Mouse (Mus musculus) heart, adult 9 months (tissue): Measurements from ENCODE around the gene Hoxa11.

Experiments used
- DNase-seq, 2 experiments: peaks; one replicate each; pipeline ENCODE4 v3.0.0; 2022; ENCODE audit warnings: low spot score in 2 of 2

Hoxa11 gene

GRCm38 (mm10) chr6:52245757-52246142 lies at the start of gene Hoxa11:
Gene Hoxa11 (minus strand): TSS chr6:52245810.
- no peak for DNase-seq

- DNase-seq: no peak
Measured at GRCm38 (mm10) chr6:52294616-52295015, 49.0 kb upstream of the Hoxa11 start.

GRCm38 (mm10) chr6:52292328-52292727 lies 46.7 kb upstream of the Hoxa11 start:
- no peak for DNase-seq

GRCm38 (mm10) chr6:52291021-52291860 lies 45.6 kb upstream of the Hoxa11 start:
- no peak for DNase-seq

- DNase-seq: no peak
Measured at GRCm38 (mm10) chr6:52290186-52290585, 44.6 kb upstream of the Hoxa11 start.

DNA sequence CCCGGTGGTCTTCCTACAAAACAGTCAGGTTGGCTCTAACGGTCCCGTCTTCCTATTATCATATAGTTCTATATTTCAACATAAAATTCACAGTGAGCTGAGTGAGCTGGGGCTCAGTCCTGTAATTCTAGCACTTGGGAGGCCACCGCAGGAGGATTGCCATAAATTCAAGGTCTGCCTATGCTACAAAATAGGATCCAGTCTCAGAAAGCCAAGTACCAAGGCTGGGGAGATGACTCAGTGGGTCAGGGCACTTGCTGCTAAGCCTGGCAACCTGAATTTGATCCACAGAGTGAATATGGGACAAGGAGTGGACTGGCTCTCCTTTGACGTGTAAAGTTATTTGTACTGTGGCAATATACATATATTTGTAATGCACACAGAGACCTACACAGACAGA lies 38.3 kb upstream of the Hoxa11 start:
- no peak for DNase-seq

- DNase-seq: no peak
Measured at GRCm38 (mm10) chr6:52281084-52281483, 35.5 kb upstream of the Hoxa11 start.

DNA sequence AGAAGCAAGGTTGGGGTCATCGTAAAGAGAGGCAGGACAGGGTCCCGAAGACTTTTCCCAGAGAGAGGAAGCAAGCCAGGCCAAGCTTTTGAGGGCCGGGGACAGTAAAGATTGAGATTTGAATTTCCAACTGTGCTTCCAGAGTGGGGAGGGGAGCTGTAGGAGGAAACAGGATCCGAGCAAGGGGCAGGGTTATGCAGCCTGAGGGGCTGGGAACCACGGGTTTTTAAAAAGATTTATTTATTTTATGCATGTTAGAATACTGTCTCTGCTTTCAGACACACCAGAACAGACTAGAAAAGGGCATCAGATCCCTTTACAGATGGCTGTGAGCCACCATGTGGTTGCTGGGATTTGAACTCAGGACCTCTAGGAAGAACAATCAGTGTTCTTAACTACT lies 31.3 kb upstream of the Hoxa11 start:
- no peak for DNase-seq

- DNase-seq: no peak
Measured at GRCm38 (mm10) chr6:52276382-52276781, 30.8 kb upstream of the Hoxa11 start.

DNA sequence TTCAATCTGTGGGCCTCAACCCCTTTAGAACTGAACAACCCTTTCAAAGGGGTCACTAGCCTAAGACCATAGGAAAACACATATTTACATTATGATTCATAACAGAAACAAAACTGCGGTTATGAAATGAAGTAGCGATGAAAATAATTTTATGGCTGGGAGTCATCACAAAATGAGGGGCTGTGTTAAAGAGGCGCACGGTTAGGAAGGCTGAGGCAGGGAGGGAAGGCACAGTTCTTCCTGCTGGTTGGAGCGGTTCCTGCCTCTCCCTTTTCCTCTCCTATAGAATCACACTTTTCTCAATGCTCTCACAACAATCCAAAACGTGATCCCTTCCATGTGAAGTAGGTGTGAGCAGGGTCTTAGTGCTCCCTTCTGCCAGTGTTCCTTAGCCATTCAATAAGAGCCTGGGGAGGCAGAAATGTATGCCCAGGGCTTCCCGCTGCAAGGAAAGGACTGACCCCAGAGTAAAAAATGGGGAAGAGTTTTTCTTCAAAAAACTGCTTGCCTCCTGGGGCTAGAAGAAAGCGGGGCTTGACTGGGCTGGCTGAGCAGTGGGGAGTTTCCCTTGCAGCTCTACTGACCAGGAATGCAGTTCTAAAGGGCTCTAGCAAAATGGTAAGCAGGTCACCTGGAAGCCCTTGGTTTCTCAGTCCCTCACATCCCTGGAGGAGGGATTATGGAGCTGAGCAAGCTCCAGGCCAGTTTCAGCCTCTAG lies 30.1 kb upstream of the Hoxa11 start:
- no peak for DNase-seq

GRCm38 (mm10) chr6:52274576-52274975 lies 29.0 kb upstream of the Hoxa11 start:
- no peak for DNase-seq

DNA sequence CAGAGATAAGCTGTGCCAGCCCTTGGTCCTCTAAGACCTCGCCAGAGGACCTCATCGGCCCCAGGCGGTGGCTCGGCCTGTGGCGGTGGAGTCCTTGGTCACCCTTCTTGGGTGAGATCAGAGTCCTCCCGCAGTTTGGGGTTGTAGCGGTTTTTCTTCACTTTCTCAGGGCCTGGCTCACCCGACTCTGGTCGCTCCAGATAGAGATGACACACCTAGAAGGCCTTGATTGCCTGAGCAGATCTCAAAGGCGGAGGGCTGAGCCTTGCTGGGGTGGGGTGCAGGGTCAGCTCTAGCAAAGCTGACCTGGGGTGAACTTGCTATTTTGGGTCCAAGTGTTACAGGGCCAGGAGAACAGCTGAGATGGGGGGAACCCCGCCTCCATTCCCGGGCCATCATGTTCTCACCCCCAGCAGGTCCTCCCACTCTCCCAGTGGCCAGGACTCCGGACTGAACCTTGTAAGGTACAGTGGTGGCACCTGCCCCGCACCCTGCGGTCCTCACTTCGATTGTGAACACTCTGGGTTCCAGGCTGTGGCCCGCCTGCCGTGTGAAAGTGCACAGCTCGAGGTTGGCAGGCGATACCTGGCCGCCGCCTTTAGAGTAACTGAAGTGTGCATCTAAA lies 28.2 kb upstream of the Hoxa11 start:
- no peak for DNase-seq

DNA sequence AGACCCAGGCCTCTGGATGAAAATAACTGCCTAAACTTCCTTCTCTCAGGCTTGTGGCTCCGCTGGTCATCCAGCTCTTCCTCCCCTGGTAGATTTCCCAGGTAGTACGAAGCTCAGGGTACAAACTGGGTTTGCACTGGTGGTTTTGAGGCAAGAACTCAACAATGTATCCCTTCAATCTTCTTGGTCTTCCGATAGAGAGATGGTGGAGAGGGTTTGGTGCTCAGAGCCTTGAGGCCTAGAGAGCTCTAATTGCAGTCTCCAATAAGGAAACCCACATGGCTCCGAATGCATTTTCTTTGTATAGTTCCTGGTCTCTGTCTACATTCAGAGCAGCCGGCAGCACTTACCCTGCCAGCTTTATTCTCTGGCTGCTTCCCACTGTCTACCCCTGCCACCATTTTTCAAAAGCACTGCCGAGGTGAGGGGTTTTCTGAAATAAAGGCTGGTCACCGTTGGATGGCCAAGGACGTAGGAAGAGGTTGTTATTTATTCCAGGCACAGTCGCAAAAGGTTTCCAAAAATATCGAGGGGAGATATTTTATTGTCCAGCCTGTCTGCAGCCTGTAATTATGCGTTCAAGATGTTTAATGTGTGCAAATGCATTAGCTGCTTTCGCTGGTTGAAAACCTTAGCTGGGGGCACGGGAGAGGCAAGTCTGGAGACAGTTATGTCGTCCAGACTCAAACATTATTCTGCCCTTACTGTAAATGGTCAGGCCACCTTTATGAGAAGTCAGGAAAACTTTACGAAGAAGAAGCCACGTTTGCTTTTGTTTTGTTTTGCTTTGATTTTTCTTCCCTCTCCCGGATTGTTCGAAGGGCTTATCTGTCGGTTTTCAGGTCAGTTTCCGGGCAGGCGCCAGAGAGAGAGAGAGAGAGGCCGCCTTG lies 27.4 kb upstream of the Hoxa11 start:
- no peak for DNase-seq

DNA sequence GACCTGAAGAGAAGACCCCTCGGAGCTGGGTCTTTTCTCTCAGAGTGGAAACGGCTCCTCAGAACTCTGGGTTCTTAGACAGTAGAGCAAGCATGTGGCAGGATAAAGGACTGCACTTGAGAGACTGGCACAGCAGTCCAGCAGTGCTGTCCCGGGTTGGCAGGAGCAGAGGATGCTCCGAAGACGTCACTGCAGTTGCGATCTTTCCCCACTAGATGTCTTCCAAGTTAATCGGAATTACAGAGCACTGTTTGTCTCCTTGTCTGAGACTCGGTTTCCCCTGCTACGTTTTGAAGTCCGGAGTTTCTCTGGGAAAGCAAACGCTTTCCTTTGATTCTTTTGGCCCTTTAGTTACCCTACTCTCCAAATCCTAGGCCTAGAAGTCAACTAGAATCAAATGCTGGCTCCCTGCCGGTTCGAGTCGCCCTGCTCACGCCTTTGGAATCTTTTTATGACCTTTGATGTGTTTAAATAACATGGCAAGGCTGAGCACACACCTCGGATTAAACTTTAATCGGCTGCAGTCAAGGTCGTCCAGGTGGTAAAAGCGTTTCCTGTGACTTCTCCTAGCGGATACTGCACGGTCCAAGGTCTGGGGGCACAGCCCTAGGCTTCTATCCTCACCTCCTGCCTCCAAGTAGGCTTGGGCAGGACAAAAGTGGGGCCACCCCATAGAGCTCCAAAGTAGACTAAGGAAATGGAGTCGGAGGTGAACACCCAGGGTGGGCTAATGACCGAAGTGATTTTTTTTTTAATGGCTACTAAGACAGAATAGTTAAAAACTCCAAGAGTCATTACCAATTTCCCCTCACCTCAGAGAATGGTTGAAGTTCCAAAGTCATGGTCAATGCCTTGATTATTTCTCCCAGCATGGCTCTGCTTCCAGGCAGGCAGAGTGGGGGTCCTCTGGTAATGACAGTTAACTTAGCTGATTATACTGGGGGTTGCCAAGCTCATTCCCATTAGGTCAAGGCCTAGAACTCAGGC lies 25.2 kb upstream of the Hoxa11 start:
- peak in 1 of 2 experiments; percentile 31 for DNase-seq

DNA sequence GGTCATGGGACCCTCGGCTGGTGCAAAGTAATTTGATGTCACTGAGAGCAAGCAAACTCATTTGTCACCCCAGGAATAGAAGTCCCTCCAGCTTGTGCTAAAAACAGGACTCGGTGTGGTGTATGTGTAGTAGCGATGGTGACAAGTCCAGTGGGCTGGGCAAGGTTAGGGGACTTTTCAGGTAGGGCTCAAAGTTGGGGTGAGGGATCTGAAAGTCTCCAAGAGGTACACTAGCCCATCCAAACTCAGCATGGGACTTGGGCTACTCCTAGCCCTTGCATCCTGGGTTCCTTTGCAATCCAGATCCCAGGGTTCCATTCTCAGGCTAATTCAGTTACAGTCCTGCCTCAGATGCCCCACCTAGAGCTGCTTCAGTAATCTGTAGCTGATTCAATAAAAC lies 23.1 kb upstream of the Hoxa11 start:
- DNase-seq: no peak

GRCm38 (mm10) chr6:52268341-52268740 lies 22.7 kb upstream of the Hoxa11 start:
- no peak for DNase-seq

DNA sequence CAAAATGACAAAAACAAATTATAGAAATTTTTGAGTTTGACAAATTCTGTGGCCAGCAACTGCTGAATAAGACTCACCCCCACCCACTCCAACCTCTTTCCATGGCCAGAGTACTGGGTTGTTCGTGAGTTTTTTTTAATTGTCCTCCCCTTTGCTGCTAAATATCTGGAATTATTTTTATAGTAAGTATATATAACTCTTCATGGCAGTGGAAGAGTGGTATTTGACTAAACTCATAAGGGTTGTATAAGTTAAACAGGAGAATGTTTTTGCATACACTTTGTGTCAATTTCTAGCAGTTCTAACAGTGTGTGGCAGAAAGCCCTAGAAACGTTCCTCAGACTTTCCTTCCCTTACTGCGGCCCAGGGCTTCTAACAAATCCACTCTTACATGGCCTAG lies 22.1 kb upstream of the Hoxa11 start:
- no peak for DNase-seq

DNA sequence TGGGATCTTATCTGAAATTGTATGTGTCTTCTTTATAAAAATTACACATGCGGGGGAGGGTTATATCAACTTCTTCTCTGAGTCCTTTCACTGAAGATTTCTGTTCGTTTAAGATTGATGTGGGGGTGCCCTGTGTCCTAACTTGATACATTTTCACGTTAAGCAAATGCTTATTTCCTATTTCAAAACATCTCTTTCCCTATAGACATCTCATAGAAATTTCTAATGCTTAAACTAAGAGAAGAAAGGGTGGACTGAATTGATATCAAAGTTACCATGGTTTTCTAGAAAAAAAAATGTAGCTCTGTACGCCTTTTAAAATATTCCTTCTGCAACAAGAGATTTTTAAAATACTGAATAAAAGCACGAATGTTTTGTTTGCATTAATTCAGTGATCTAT lies 21.6 kb upstream of the Hoxa11 start:
- DNase-seq: no peak

GRCm38 (mm10) chr6:52266666-52266985 lies 21.0 kb upstream of the Hoxa11 start:
- DNase-seq: no peak

- no peak for DNase-seq
Measured at GRCm38 (mm10) chr6:52265913-52266665, 20.5 kb upstream of the Hoxa11 start.
